ENCODE assay signal across 32 mouse cellular contexts in genomic region chrX:43388106-43388505, GRCm38 (mm10). TPM values are rescaled to one million over a fixed set of nuclear protein-coding genes. Genes with fewer than 3 reads are reported as not detected.
"Had no signal": no experiment of that assay in that cellular context is flagged by ENCODE, and none has a peak within 500 bp of the region (broad histone marks: within the 10 kb centered on the region; RNA-seq: fewer than 3 reads in every experiment).

No protein-coding gene starts in this region.

- H3K4me3 ChIP-seq: left cerebral cortex, adult 2 months; limb, embryonic 10.5 days; limb, embryonic 12.5 days; limb, embryonic 13.5 days; limb, embryonic 15.5 days; liver, embryonic 12.5 days; liver, embryonic 13.5 days; liver, embryonic 15.5 days; lung, embryonic 15.5 days; megakaryocyte, embryonic 14.5 days; midbrain, embryonic 10.5 days; midbrain, embryonic 12.5 days; midbrain, embryonic 13.5 days; midbrain, embryonic 15.5 days; myocyte had no signal

- H3K36me3 ChIP-seq: limb, embryonic 10.5 days; limb, embryonic 12.5 days; limb, embryonic 13.5 days; limb, embryonic 15.5 days; liver, embryonic 12.5 days; liver, embryonic 13.5 days; liver, embryonic 15.5 days; lung, embryonic 15.5 days; midbrain, embryonic 10.5 days; midbrain, embryonic 12.5 days; midbrain, embryonic 13.5 days; midbrain, embryonic 15.5 days had no signal

- DNase-seq: left cerebral cortex, postnatal 4 days; liver; liver, embryonic 13.5 days; liver, postnatal 0 days; lung, adult 18-20 months; lung, adult 2 months; lung, embryonic 14.5 days; lung, postnatal 10 days; lung, postnatal 36 days; lung, postnatal 4 days; midbrain, embryonic 14.5 days had no signal

- ATAC-seq: liver, embryonic 12.5 days; liver, postnatal 0 days; lung, postnatal 0 days; midbrain, embryonic 13.5 days; midbrain, embryonic 15.5 days; midbrain, embryonic 16.5 days had no signal

- H3K4me1 ChIP-seq: limb, embryonic 10.5 days; limb, embryonic 12.5 days; limb, embryonic 13.5 days; limb, embryonic 15.5 days; liver, embryonic 12.5 days; liver, embryonic 13.5 days; liver, embryonic 15.5 days; lung, embryonic 15.5 days; megakaryocyte, embryonic 14.5 days; midbrain, embryonic 10.5 days; midbrain, embryonic 12.5 days; midbrain, embryonic 13.5 days; midbrain, embryonic 15.5 days had no signal

- H3K9me3 ChIP-seq: limb, embryonic 10.5 days; limb, embryonic 12.5 days; limb, embryonic 13.5 days; limb, embryonic 15.5 days; liver, embryonic 12.5 days; liver, embryonic 13.5 days; liver, embryonic 15.5 days; lung, embryonic 15.5 days; megakaryocyte, embryonic 14.5 days; midbrain, embryonic 10.5 days; midbrain, embryonic 12.5 days; midbrain, embryonic 13.5 days; midbrain, embryonic 15.5 days had no signal

- H3K9ac ChIP-seq: limb, embryonic 12.5 days; limb, embryonic 13.5 days; limb, embryonic 15.5 days; liver, embryonic 12.5 days; liver, embryonic 13.5 days; liver, embryonic 14.5 days; liver, embryonic 15.5 days; liver, postnatal 0 days; lung, embryonic 14.5 days; lung, embryonic 15.5 days; midbrain, embryonic 12.5 days; midbrain, embryonic 13.5 days; midbrain, embryonic 15.5 days had no signal

- H3K27me3 ChIP-seq: limb, embryonic 12.5 days; limb, embryonic 13.5 days; limb, embryonic 15.5 days; liver, embryonic 12.5 days; liver, embryonic 13.5 days; liver, embryonic 15.5 days; lung, embryonic 15.5 days; midbrain, embryonic 12.5 days; midbrain, embryonic 13.5 days; midbrain, embryonic 15.5 days had no signal

- H3K4me2 ChIP-seq: limb, embryonic 12.5 days; limb, embryonic 13.5 days; limb, embryonic 15.5 days; liver, embryonic 11.5 days; liver, embryonic 12.5 days; liver, embryonic 13.5 days; liver, embryonic 15.5 days; lung, embryonic 14.5 days; lung, embryonic 15.5 days; midbrain, embryonic 11.5 days; midbrain, embryonic 12.5 days; midbrain, embryonic 13.5 days; midbrain, embryonic 15.5 days had no signal

- H3K27ac ChIP-seq: left cerebral cortex, adult 2 months; limb, embryonic 10.5 days; limb, embryonic 12.5 days; limb, embryonic 13.5 days; limb, embryonic 15.5 days; liver, embryonic 12.5 days; liver, embryonic 13.5 days; liver, embryonic 14.5 days; liver, embryonic 15.5 days; lung, embryonic 15.5 days; macrophage; midbrain, embryonic 10.5 days; midbrain, embryonic 12.5 days; midbrain, embryonic 13.5 days; midbrain, embryonic 15.5 days had no signal

RNA-seq across cellular contexts. Expression of gene Tenm1, which starts 40.8 kb away (rescaled TPM):
- polyA plus RNA-seq: liver, adult 2 months; liver, embryonic 12.5 days; liver, postnatal 0 days; lung, adult 2 months; lung, postnatal 0 days; macrophage; myocyte had no signal
